Mouse (Mus musculus) CH12.LX (cell line): ENCODE measurements around the gene Mgat5. TPM values are rescaled to one million over a fixed set of nuclear protein-coding genes. Genes with fewer than 3 reads are reported as not detected.

Source experiments
- DNase-seq: peaks from one replicate; pipeline ENCODE4 v3.0.0-alpha.2; 2013; ENCODE audit errors: extremely low read depth
- H3K27ac ChIP-seq: 2 replicates; pipeline ENCODE4 v1.5.1; 2012; ENCODE audit warnings: low read depth, mild to moderate bottlenecking, control low read depth, moderate library complexity; ENCODE audit not compliant: insufficient read depth
- H3K27me3 ChIP-seq: replicated peaks from 2 replicates; pipeline ENCODE3; 2012; ENCODE audit warnings: inconsistent platforms
- H3K36me3 ChIP-seq, 2 experiments: replicated peaks in 1 of 2; 2 replicates each; pipeline versions ENCODE3 to v1.6.1; 2012; ENCODE audit warnings: inconsistent platforms in 1 of 2, low read length in 1 of 2, mild to moderate bottlenecking in 1 of 2, mixed read lengths in 1 of 2, moderate library complexity in 1 of 2; ENCODE audit not compliant: control insufficient read depth in 1 of 2, insufficient read depth in 1 of 2
- H3K4me1 ChIP-seq, 2 experiments: 2 replicates each; pipeline ENCODE4 v1.6.1; 2012; ENCODE audit warnings: inconsistent platforms in 1 of 2, moderate library complexity in 1 of 2; ENCODE audit not compliant: insufficient read depth in 2 of 2, control insufficient read depth in 1 of 2
- H3K4me2 ChIP-seq: 2 replicates; pipeline ENCODE4 v1.6.1; 2012; ENCODE audit warnings: low read depth, mild to moderate bottlenecking, control low read depth; ENCODE audit not compliant: poor library complexity, insufficient read depth, severe bottlenecking
- H3K4me3 ChIP-seq, 3 experiments: fragments of 150-350 bp in 1 of 3; sonication (generic) in 1 of 3; replicated peaks in 1 of 3; 2 replicates each; pipeline versions ENCODE3 to v1.5.1; 2011 to 2012; ENCODE audit warnings: low read depth in 2 of 3, low read length in 2 of 3, mild to moderate bottlenecking in 2 of 3, moderate library complexity in 2 of 3, control low read depth in 1 of 3, improper control_type of control experiment in 1 of 3, inconsistent platforms in 1 of 3, mixed read lengths in 1 of 3; ENCODE audit not compliant: poor library complexity in 1 of 3
- H3K79me2 ChIP-seq: replicated peaks from 2 replicates; pipeline ENCODE4 v1.6.1; 2012; ENCODE audit warnings: mild to moderate bottlenecking, moderate library complexity; ENCODE audit not compliant: control insufficient read depth, poor library complexity, insufficient read depth, severe bottlenecking; ENCODE audit errors: extremely low read depth
- H3K9ac ChIP-seq: 2 replicates; pipeline ENCODE4 v1.6.1; 2012; ENCODE audit warnings: low read depth, mild to moderate bottlenecking, control low read depth, moderate library complexity; ENCODE audit not compliant: insufficient read depth
- H3K9me3 ChIP-seq: replicated peaks from 2 replicates; pipeline ENCODE3; 2012; ENCODE audit warnings: low read length, inconsistent platforms, mixed read lengths
- BHLHE40 ChIP-seq: IDR thresholded peaks from 2 replicates; pipeline ENCODE4 v1.6.1; 2011; ENCODE audit warnings: mild to moderate bottlenecking, low read depth, low read length, improper control_type of control experiment
- CTCF ChIP-seq, 2 experiments: IDR thresholded peaks in 1 of 2; conservative IDR thresholded peaks in 1 of 2; 2 replicates each; pipeline ENCODE4 v1.5.1; 2011 to 2012; ENCODE audit warnings: low read depth in 2 of 2, low read length in 2 of 2, improper control_type of control experiment in 1 of 2, inconsistent platforms in 1 of 2, mild to moderate bottlenecking in 1 of 2, moderate library complexity in 1 of 2
- ETS1 ChIP-seq: conservative IDR thresholded peaks from 2 replicates; pipeline ENCODE4 v1.6.1; 2012; ENCODE audit warnings: low read depth, mild to moderate bottlenecking, inconsistent platforms, low read length, improper control_type of control experiment, moderate library complexity
- IRF4 ChIP-seq: IDR thresholded peaks from 2 replicates; pipeline ENCODE4 v1.6.1; 2014; ENCODE audit warnings: low read depth, mild to moderate bottlenecking, inconsistent platforms, low read length, improper control_type of control experiment
- JUN ChIP-seq: IDR thresholded peaks from 2 replicates; pipeline ENCODE4 v1.6.1; 2011; ENCODE audit warnings: low read depth, mild to moderate bottlenecking, low read length, improper control_type of control experiment, moderate library complexity; ENCODE audit not compliant: insufficient read depth
- KAT2A ChIP-seq: IDR thresholded peaks from 2 replicates; pipeline ENCODE4 v1.6.1; 2012; ENCODE audit warnings: low read length, improper control_type of control experiment, inconsistent platforms; ENCODE audit not compliant: insufficient replicate concordance
- MAFK ChIP-seq: IDR thresholded peaks from 2 replicates; pipeline ENCODE4 v1.6.1; 2011; ENCODE audit warnings: low read length, improper control_type of control experiment; ENCODE audit not compliant: insufficient replicate concordance
- MAX ChIP-seq: IDR thresholded peaks from 2 replicates; pipeline ENCODE4 v1.6.1; 2011; ENCODE audit warnings: low read length, improper control_type of control experiment
- MAZ ChIP-seq: IDR thresholded peaks from 2 replicates; pipeline ENCODE4 v1.6.1; 2012; ENCODE audit warnings: low read depth, mild to moderate bottlenecking, inconsistent platforms, low read length, improper control_type of control experiment, moderate library complexity
- MEF2A ChIP-seq: IDR thresholded peaks from 2 replicates; pipeline ENCODE4 v1.6.1; 2014; ENCODE audit warnings: low read depth, mild to moderate bottlenecking, inconsistent platforms, low read length, improper control_type of control experiment, borderline replicate concordance
- MXI1 ChIP-seq: IDR thresholded peaks from 2 replicates; pipeline ENCODE4 v1.6.1; 2011; ENCODE audit warnings: mild to moderate bottlenecking, low read depth, low read length, improper control_type of control experiment
- MYC ChIP-seq: IDR thresholded peaks from 2 replicates; pipeline ENCODE4 v1.6.1; 2011; ENCODE audit warnings: low read depth, mild to moderate bottlenecking, improper control_type of control experiment, low read length
- NELFE ChIP-seq: IDR thresholded peaks from 2 replicates; pipeline ENCODE4 v1.6.1; 2011; ENCODE audit warnings: low read depth, low read length, improper control_type of control experiment
- NRF1 ChIP-seq: IDR thresholded peaks from 2 replicates; pipeline ENCODE4 v1.6.1; 2014; ENCODE audit warnings: low read depth, mild to moderate bottlenecking, inconsistent platforms, low read length, improper control_type of control experiment, moderate library complexity
- PAX5 ChIP-seq: IDR thresholded peaks from 2 replicates; pipeline ENCODE4 v1.6.1; 2012; ENCODE audit warnings: low read length, inconsistent platforms, mixed read lengths
- POLR2A ChIP-seq: IDR thresholded peaks from 2 replicates; pipeline ENCODE4 v1.6.1; 2011; ENCODE audit warnings: low read depth, mild to moderate bottlenecking, improper control_type of control experiment, low read length
- POLR2AphosphoS2 ChIP-seq: IDR thresholded peaks from 2 replicates; pipeline ENCODE4 v1.6.1; 2011; ENCODE audit warnings: low read depth, low read length, improper control_type of control experiment
- RAD21 ChIP-seq: IDR thresholded peaks from 2 replicates; pipeline ENCODE4 v1.6.1; 2011; ENCODE audit warnings: low read depth, mild to moderate bottlenecking, low read length, improper control_type of control experiment, moderate library complexity
- RCOR1 ChIP-seq: conservative IDR thresholded peaks from 2 replicates; pipeline ENCODE4 v1.6.1; 2012; ENCODE audit warnings: low read depth, mild to moderate bottlenecking, inconsistent platforms, low read length, improper control_type of control experiment
- SIN3A ChIP-seq: IDR thresholded peaks from 2 replicates; pipeline ENCODE4 v1.6.1; 2012; ENCODE audit warnings: low read length, improper control_type of control experiment, inconsistent platforms
- SMC3 ChIP-seq: IDR thresholded peaks from 2 replicates; pipeline ENCODE4 v1.6.1; 2011; ENCODE audit warnings: low read depth, low read length, improper control_type of control experiment
- TBP ChIP-seq: conservative IDR thresholded peaks from 2 replicates; pipeline ENCODE4 v1.6.1; 2011; ENCODE audit warnings: low read depth, low read length, improper control_type of control experiment
- UBTF ChIP-seq: IDR thresholded peaks from 2 replicates; pipeline ENCODE4 v1.6.1; 2012; ENCODE audit warnings: low read depth, mild to moderate bottlenecking, inconsistent platforms, low read length, improper control_type of control experiment, moderate library complexity
- ZC3H11A ChIP-seq: IDR thresholded peaks from 2 replicates; pipeline ENCODE4 v1.6.1; 2012; ENCODE audit warnings: low read depth, mild to moderate bottlenecking, inconsistent platforms, low read length, improper control_type of control experiment
- ZKSCAN1 ChIP-seq: IDR thresholded peaks from 2 replicates; pipeline ENCODE4 v1.6.1; 2012; ENCODE audit warnings: low read depth, inconsistent platforms, low read length, improper control_type of control experiment, borderline replicate concordance
- ZNF384 ChIP-seq: IDR thresholded peaks from 2 replicates; pipeline ENCODE4 v1.6.1; 2012; ENCODE audit warnings: low read depth, low read length, improper control_type of control experiment, inconsistent platforms
- dilution Hi-C: fragments of 300-500 bp; cut with MboI; formaldehyde crosslinking; loops from 2 replicates; pipeline ENCODE4 v1.14.3; 2020; ENCODE audit warnings: low sequenced_read_pairs; ENCODE audit not compliant: extremely low pct_unique_long_range_greater_than_20kb, extremely low pct_ligation_motif_present
- in situ Hi-C: fragments of 300-500 bp; cut with MboI; formaldehyde crosslinking; loops from 3 replicates; pipeline ENCODE4 v1.14.3; 2019; ENCODE audit warnings: low sequenced_read_pairs, low pct_ligation_motif_present, low pct_unique_long_range_greater_than_20kb, mixed read lengths
- polyA plus RNA-seq: library from polyadenylated mRNA; unstranded; fragments of >175 nt; gene quantifications from 2 replicates; pipeline ENCODE4 v1.2.1, GENCODE M21; 2012; ENCODE audit warnings: low read depth; ENCODE audit not compliant: insufficient read length
- total RNA-seq, 2 experiments: library from RNA; depleted of rRNA; stranded (reverse); fragments of 300-350 nt in 1 of 2; fragments of >200 nt in 1 of 2; gene quantifications; 2 replicates each; pipeline ENCODE4 v1.2.3; 2012 to 2014

Gene Mgat5
- total and polyA plus RNA-seq, 3 experiments, result 5.9 to 8.8 (median 6.6) TPM

DNA sequence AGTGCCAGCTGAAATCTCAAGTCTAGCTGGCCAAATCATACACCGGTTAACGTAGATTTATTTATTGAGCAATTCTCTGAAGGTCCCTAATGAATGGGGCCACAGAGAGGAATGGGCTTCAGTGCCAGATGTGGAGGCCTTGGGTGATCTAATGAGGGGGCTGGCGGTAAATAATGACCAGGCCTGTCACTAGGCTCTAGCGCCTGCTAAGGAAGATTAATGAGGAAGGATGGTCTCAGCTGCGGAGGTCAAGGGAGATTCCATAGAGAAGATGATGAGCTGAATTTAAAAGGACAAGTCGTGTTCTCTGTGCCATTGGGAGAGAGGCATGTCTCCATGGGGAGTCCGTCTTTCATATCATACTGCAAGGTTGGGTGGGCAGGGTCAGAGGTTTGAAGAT lies 178.3 kb downstream of the Mgat5 start:
- Histone ChIP-seq H3K27me3 (no peaks in the 10 kb centered on the region), H3K4me2 (no peak overlapping the region), H3K9me3 (no peaks in the 10 kb centered on the region), H3K27ac (no peak overlapping the region), H3K36me3 (peaks cover 4 to 52% of the 10 kb centered on the region in 2 experiments), H3K79me2 (no peaks in the 10 kb centered on the region), H3K9ac (no peak overlapping the region), H3K4me3 (no peak overlapping the region), H3K4me1 (peaks cover 6 to 50% of the 10 kb centered on the region in 2 experiments; a peak in 3 of 4 replicates)
- dilution Hi-C loops (no loop called here), in situ Hi-C loops (loop anchor here (5.0 kb wide), 1 partner anchor 76 kb away; no protein-coding TSS in a partner anchor)
- DNase-seq, result no peak
- TF ChIP-seq CTCF (conservative IDR thresholded peaks at IDR 0.05 in 1 of 2, IDR thresholded peaks at IDR 0.05 in 1 of 2; ENCODE audit: low read depth in 2 of 2, low read length in 2 of 2) (no peak), PAX5 (no peak), MAZ (no peak), POLR2AphosphoS2 (no peak), ZC3H11A (no peak), SMC3 (no peak), ZKSCAN1 (no peak), SIN3A (no peak), BHLHE40 (no peak), MEF2A (no peak), ETS1 (no peak), NRF1 (no peak), MAFK (no peak), ZNF384 (no peak), KAT2A (no peak)

DNA sequence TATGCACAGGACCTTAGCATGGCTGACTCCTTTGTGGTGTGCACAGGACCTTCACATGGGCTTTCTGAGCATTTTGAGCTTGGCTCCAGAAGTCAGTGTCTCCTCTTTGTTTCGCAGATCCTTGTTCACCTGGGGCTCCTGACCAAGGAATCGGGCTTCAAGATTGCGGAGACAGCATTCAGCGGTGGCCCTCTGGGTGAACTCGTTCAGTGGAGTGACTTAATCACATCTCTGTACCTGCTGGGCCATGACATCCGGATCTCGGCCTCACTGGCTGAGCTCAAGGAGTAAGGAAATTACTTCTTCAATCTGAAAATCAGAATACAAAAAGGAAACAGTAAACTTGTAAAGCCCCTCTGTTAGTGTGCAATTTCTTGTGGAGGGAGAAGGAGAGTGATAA lies 182.4 kb downstream of the Mgat5 start:
- Histone ChIP-seq H3K27ac (no peak overlapping the region), H3K27me3 (no peaks in the 10 kb centered on the region), H3K9me3 (peaks cover 3% of the 10 kb centered on the region), H3K4me1 (peaks cover under 1 to 16% of the 10 kb centered on the region in 2 experiments; a peak in 3 of 4 replicates), H3K36me3 (peaks cover 4 to 78% of the 10 kb centered on the region in 2 experiments), H3K9ac (no peak overlapping the region), H3K4me2 (no peak overlapping the region), H3K79me2 (no peaks in the 10 kb centered on the region), H3K4me3 (no peak overlapping the region)
- no peak for TF ChIP-seq ETS1
- no peak for TF ChIP-seq TBP
- TF ChIP-seq MAX, result no peak
- TF ChIP-seq UBTF, result no peak
- no peak for TF ChIP-seq POLR2A
- TF ChIP-seq ZC3H11A, result no peak
- TF ChIP-seq IRF4, result no peak
- TF ChIP-seq MYC, result no peak
- TF ChIP-seq MEF2A, result no peak
- no peak for TF ChIP-seq BHLHE40
- TF ChIP-seq NELFE, result no peak
- no peak for TF ChIP-seq ZNF384
- TF ChIP-seq RAD21, result no peak
- no peak for TF ChIP-seq KAT2A
- no peak for TF ChIP-seq JUN
- TF ChIP-seq RCOR1, result no peak
- TF ChIP-seq MXI1, result no peak
- in situ Hi-C loops (no loop called here), dilution Hi-C loops (no loop called here)
- DNase-seq, result no peak
